Mouse (Mus musculus): ENCODE results near the gene Ednra. TPM values are rescaled to one million over a fixed set of nuclear protein-coding genes. Genes with fewer than 3 reads are reported as not detected.
A peak's percentile ranks its signal among the peaks of the same experiment; 100 is the strongest.

Ednra gene
- total RNA-seq, 2 experiments from 2014 or later, result 4.5 to 6.4 TPM

- Histone ChIP-seq H3K4me3 (no peak overlapping the region), H3K27ac (no peak overlapping the region)
- DNase-seq (ENCODE audit: low spot score in 2 of 2), result no peak
- no peak for TF ChIP-seq CTCF (conservative IDR thresholded peaks at IDR 0.05)
These were observed 56.3 kb downstream of the Ednra start for GRCm38 (mm10) chr8:77667916-77668315.

- no peak for DNase-seq (ENCODE audit: low spot score in 2 of 2)
- TF ChIP-seq CTCF (conservative IDR thresholded peaks at IDR 0.05), result no peak
- Histone ChIP-seq H3K27ac (no peak overlapping the region), H3K4me3 (no peak overlapping the region)
These were observed 59.4 kb downstream of the Ednra start for GRCm38 (mm10) chr8:77664901-77665300.

- Histone ChIP-seq H3K27ac (no peak overlapping the region), H3K4me3 (no peak overlapping the region)
- DNase-seq (ENCODE audit: low spot score in 2 of 2), result no peak
- TF ChIP-seq CTCF (conservative IDR thresholded peaks at IDR 0.05), result no peak
These were observed 64.7 kb downstream of the Ednra start for GRCm38 (mm10) chr8:77659534-77660080.

GRCm38 (mm10) chr8:77658356-77658755 is 65.9 kb downstream of the Ednra start:
- TF ChIP-seq CTCF (conservative IDR thresholded peaks at IDR 0.05), result no peak
- no peak for DNase-seq (ENCODE audit: low spot score in 2 of 2)
- H3K4me3 ChIP-seq, result no peak overlapping the region
- no peak overlapping the region for H3K27ac ChIP-seq

- no peak for DNase-seq (ENCODE audit: low spot score in 2 of 2)
- Histone ChIP-seq H3K27ac (no peak overlapping the region), H3K4me3 (no peak overlapping the region)
- TF ChIP-seq CTCF (conservative IDR thresholded peaks at IDR 0.05), result no peak
These were observed 73.5 kb downstream of the Ednra start for GRCm38 (mm10) chr8:77650646-77651190.

- DNase-seq (ENCODE audit: low spot score in 2 of 2), result no peak
- Histone ChIP-seq H3K27ac (no peak overlapping the region), H3K4me3 (no peak overlapping the region)
- no peak for TF ChIP-seq CTCF (conservative IDR thresholded peaks at IDR 0.05)
These were observed 84.0 kb downstream of the Ednra start for GRCm38 (mm10) chr8:77640093-77640839.

GRCm38 (mm10) chr8:77637593-77637992 is 86.7 kb downstream of the Ednra start:
- Histone ChIP-seq H3K4me3 (no peak overlapping the region), H3K27ac (no peak overlapping the region)
- no peak for TF ChIP-seq CTCF (conservative IDR thresholded peaks at IDR 0.05)
- DNase-seq (ENCODE audit: low spot score in 2 of 2), result no peak

- DNase-seq (ENCODE audit: low spot score in 2 of 2), result no peak
- no peak for TF ChIP-seq CTCF (conservative IDR thresholded peaks at IDR 0.05)
- no peak overlapping the region for H3K27ac ChIP-seq
- no peak overlapping the region for H3K4me3 ChIP-seq
These were observed 90.2 kb downstream of the Ednra start for GRCm38 (mm10) chr8:77634035-77634434.

GRCm38 (mm10) chr8:77633211-77633610 is 91.1 kb downstream of the Ednra start:
- TF ChIP-seq CTCF (conservative IDR thresholded peaks at IDR 0.05), result no peak
- no peak for DNase-seq (ENCODE audit: low spot score in 2 of 2)
- no peak overlapping the region for H3K27ac ChIP-seq
- H3K4me3 ChIP-seq, result no peak overlapping the region

GRCm38 (mm10) chr8:77630691-77631090 is 93.6 kb downstream of the Ednra start:
- DNase-seq (ENCODE audit: low spot score in 2 of 2), result no peak
- Histone ChIP-seq H3K27ac (no peak overlapping the region), H3K4me3 (no peak overlapping the region)
- no peak for TF ChIP-seq CTCF (conservative IDR thresholded peaks at IDR 0.05)

- peak; percentile 69 to 87 for DNase-seq (ENCODE audit: low spot score in 2 of 2)
- H3K27ac ChIP-seq, result 0 out of 2 replicates have a peak overlapping the region, but pooled peaks have one; percentile 2
- TF ChIP-seq CTCF (conservative IDR thresholded peaks at IDR 0.05), result peak; percentile 92
These were observed 94.3 kb downstream of the Ednra start for GRCm38 (mm10) chr8:77629858-77630537.

GRCm38 (mm10) chr8:77623677-77624209 is 100.5 kb downstream of the Ednra start:
- no peak overlapping the region for H3K4me3 ChIP-seq
- TF ChIP-seq CTCF (conservative IDR thresholded peaks at IDR 0.05), result no peak
- H3K27ac ChIP-seq, result no peak overlapping the region
- DNase-seq (ENCODE audit: low spot score in 2 of 2), result no peak

More at GRCm38 (mm10) chr8:77629858-77630537, 94.3 kb downstream of the Ednra start:
- no peak overlapping the region for H3K4me3 ChIP-seq

GRCm38 (mm10) chr8:77617916-77618315 is 106.3 kb downstream of the Ednra start:
- peak; percentile 70 for TF ChIP-seq CTCF (conservative IDR thresholded peaks at IDR 0.05)
- H3K27ac ChIP-seq, result no peak overlapping the region
- DNase-seq (ENCODE audit: low spot score in 2 of 2), result peak; percentile 6 to 15
- no peak overlapping the region for H3K4me3 ChIP-seq

Other genes starting within 250 kb of the Ednra start
- 10 to 100 TPM in 1 of 2 experiments, 1 to 10 TPM in 1; 8.3 to 11.2 TPM for gene Arhgap10, start 206.5 kb downstream of the Ednra start, total RNA-seq (2021)
- 10 to 100 TPM; 17.9 to 21.5 TPM for gene Prmt9, start 175.1 kb downstream of the Ednra start, total RNA-seq (2021)
- 10 to 100 TPM; 59.0 to 72.3 TPM for gene Tmem184c, start 113.8 kb downstream of the Ednra start, total RNA-seq (2021)